Mouse (Mus musculus): ENCODE measurements at regions not wholly inside any gene's neighbourhood (a gene's known extent, or its start where the extent isn't known, plus 50 kb on each side); places are given as distances from the start of the nearest gene placed in this dataset.

- 14% methylated on average over 3 of the region's 3 CpGs for WGBS
- Histone ChIP-seq H3K36me3 (no peaks in the 10 kb centered on the region), H3K27me3 (ENCODE audit: insufficient read depth, poor library complexity, severe bottlenecking) (no peaks in the 10 kb centered on the region), H3K4me1 (no peaks in the 10 kb centered on the region), H3K9me3 (no peaks in the 10 kb centered on the region), H3K4me3 (no peak overlapping the region), H3K27ac (no peak overlapping the region)
- no peak for DNase-seq (ENCODE audit: low spot score)
These were observed 134.3 kb downstream of the Moxd1 start for GRCm38 (mm10) chr10:24357636-24358035.

GRCm38 (mm10) chr10:24361424-24361823, 138.1 kb downstream of the Moxd1 start:
- H3K4me3 ChIP-seq = no peak overlapping the region

GRCm38 (mm10) chr10:24365369-24365768, 142.1 kb downstream of the Moxd1 start:
- DNase-seq (ENCODE audit: low spot score) = no peak
- Histone ChIP-seq H3K27me3 (ENCODE audit: insufficient read depth, poor library complexity, severe bottlenecking) (no peaks in the 10 kb centered on the region), H3K36me3 (no peaks in the 10 kb centered on the region), H3K4me3 (no peak overlapping the region), H3K27ac (no peak overlapping the region), H3K9me3 (no peaks in the 10 kb centered on the region), H3K4me1 (peaks cover 6% of the 10 kb centered on the region; the same call in 1 of the 2 replicates)
- 77% methylated on average over 5 of the region's 5 CpGs for WGBS

More at GRCm38 (mm10) chr10:24361424-24361823, 138.1 kb downstream of the Moxd1 start:
- no peaks in the 10 kb centered on the region for H3K9me3 ChIP-seq
- DNase-seq (ENCODE audit: low spot score) = no peak
- H3K27me3 ChIP-seq (ENCODE audit: insufficient read depth, poor library complexity, severe bottlenecking) = no peaks in the 10 kb centered on the region
- peaks cover 6% of the 10 kb centered on the region; the same call in 1 of the 2 replicates for H3K4me1 ChIP-seq
- WGBS = 77% methylated on average over 3 of the region's 3 CpGs
- no peak overlapping the region for H3K27ac ChIP-seq
- no peaks in the 10 kb centered on the region for H3K36me3 ChIP-seq

GRCm38 (mm10) chr10:24367010-24367409, 143.7 kb downstream of the Moxd1 start:
- peaks cover 6% of the 10 kb centered on the region; the same call in 1 of the 2 replicates for H3K4me1 ChIP-seq
- no peaks in the 10 kb centered on the region for H3K27me3 ChIP-seq (ENCODE audit: insufficient read depth, poor library complexity, severe bottlenecking)
- DNase-seq (ENCODE audit: low spot score) = no peak
- no peaks in the 10 kb centered on the region for H3K36me3 ChIP-seq
- H3K27ac ChIP-seq = no peak overlapping the region
- no peak overlapping the region for H3K4me3 ChIP-seq
- H3K9me3 ChIP-seq = no peaks in the 10 kb centered on the region
- WGBS = 86% methylated on average over 5 of the region's 5 CpGs

DNA sequence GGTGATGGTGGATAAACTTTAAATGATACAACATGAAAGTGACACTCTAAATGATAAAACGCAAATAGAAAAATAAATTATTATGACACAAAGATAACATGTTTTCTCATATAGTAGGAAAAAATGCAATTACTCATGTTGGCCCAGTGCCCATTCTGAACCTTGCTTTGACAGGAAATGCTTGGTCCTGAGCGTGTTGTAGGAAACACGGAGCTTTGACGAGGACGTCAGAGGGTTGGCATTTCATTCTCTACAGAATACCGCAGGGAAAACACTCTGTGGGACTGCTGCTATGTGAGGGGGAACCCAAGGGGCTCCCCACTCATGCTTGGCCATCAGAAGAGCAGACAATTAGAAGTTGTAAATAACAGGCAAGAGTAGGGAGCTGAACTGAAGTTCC, 150.6 kb downstream of the Moxd1 start:
- 55% methylated on average over 6 of the region's 6 CpGs for WGBS
- H3K9me3 ChIP-seq = no peaks in the 10 kb centered on the region
- no peak overlapping the region for H3K4me3 ChIP-seq
- no peaks in the 10 kb centered on the region for H3K27me3 ChIP-seq (ENCODE audit: insufficient read depth, poor library complexity, severe bottlenecking)
- H3K27ac ChIP-seq = no peak overlapping the region
- DNase-seq (ENCODE audit: low spot score) = no peak
- no peaks in the 10 kb centered on the region for H3K36me3 ChIP-seq
- no peaks in the 10 kb centered on the region; the same call in 1 of the 2 replicates for H3K4me1 ChIP-seq

DNA sequence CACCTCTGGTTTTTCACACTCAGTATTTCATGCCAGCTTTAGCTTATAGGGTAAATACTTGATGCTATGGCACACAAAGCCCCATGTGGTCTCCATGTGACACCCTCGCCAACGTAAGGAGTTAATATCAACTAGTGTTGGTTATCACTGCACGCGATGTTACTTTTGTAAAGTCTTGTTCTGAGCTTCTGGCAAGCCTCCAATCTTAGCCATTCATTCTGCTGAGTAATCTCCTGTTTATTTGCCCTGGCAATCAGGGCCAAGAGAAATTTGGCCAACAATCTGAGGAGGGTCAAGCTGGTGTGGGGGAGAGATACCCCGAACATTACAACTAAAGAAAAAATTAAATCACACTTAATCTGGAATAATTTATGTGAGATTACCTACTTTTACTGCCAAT, 156.0 kb downstream of the Moxd1 start:
- WGBS = 77% methylated on average over 5 of the region's 5 CpGs
- Histone ChIP-seq H3K27ac (no peak overlapping the region), H3K9me3 (no peaks in the 10 kb centered on the region), H3K4me1 (no peaks in the 10 kb centered on the region), H3K27me3 (ENCODE audit: insufficient read depth, poor library complexity, severe bottlenecking) (no peaks in the 10 kb centered on the region), H3K4me3 (no peak overlapping the region), H3K36me3 (no peaks in the 10 kb centered on the region)
- DNase-seq (ENCODE audit: low spot score) = no peak

- WGBS = 76% methylated on average over 4 of the region's 4 CpGs
- H3K4me3 ChIP-seq = no peak overlapping the region
- no peak overlapping the region for H3K27ac ChIP-seq
- no peaks in the 10 kb centered on the region for H3K27me3 ChIP-seq (ENCODE audit: insufficient read depth, poor library complexity, severe bottlenecking)
- H3K4me1 ChIP-seq = no peaks in the 10 kb centered on the region
- H3K36me3 ChIP-seq = no peaks in the 10 kb centered on the region
- DNase-seq (ENCODE audit: low spot score) = no peak
- no peaks in the 10 kb centered on the region for H3K9me3 ChIP-seq
These were observed 157.4 kb downstream of the Moxd1 start for GRCm38 (mm10) chr10:24380478-24381273.

- WGBS = 23% methylated on average over 4 of the region's 4 CpGs
- H3K4me1 ChIP-seq = no peaks in the 10 kb centered on the region
- H3K27me3 ChIP-seq (ENCODE audit: insufficient read depth, poor library complexity, severe bottlenecking) = no peaks in the 10 kb centered on the region
- no peaks in the 10 kb centered on the region for H3K36me3 ChIP-seq
- no peak for DNase-seq (ENCODE audit: low spot score)
- no peak overlapping the region for H3K27ac ChIP-seq
- no peak overlapping the region for H3K4me3 ChIP-seq
- no peaks in the 10 kb centered on the region for H3K9me3 ChIP-seq
These were observed 158.6 kb downstream of the Moxd1 start for GRCm38 (mm10) chr10:24381917-24382316.

GRCm38 (mm10) chr10:24384061-24384460, 160.7 kb downstream of the Moxd1 start:
- WGBS = 84% methylated on average over 2 of the region's 2 CpGs

DNA sequence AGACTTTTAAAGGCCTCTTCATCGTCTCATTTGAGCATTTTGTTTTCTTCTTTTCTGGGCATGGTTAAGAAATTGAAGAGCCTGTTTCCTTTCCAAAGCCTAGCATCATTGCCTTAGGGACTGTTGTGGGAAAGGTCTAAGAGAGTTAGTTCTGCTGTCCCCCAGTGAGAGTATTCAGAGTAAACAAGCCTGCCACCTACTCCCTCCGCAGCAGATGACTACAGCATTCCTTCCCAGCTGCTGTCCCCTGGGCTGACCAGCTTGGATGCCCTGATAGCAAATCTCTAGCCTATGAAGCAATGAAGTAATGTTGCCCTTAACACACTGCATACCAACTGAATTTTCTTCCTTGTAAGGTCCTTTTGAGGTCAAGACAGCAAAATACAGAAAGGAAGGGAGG, 164.9 kb downstream of the Moxd1 start:
- Histone ChIP-seq H3K9me3 (no peaks in the 10 kb centered on the region), H3K27ac (no peak overlapping the region), H3K4me1 (no peaks in the 10 kb centered on the region), H3K4me3 (no peak overlapping the region), H3K27me3 (ENCODE audit: insufficient read depth, poor library complexity, severe bottlenecking) (no peaks in the 10 kb centered on the region), H3K36me3 (no peaks in the 10 kb centered on the region)
- no peak for DNase-seq (ENCODE audit: low spot score)
- 45% methylated on average over 2 of the region's 2 CpGs for WGBS

More at GRCm38 (mm10) chr10:24384061-24384460, 160.7 kb downstream of the Moxd1 start:
- Histone ChIP-seq H3K4me3 (no peak overlapping the region), H3K4me1 (no peaks in the 10 kb centered on the region), H3K27me3 (ENCODE audit: insufficient read depth, poor library complexity, severe bottlenecking) (no peaks in the 10 kb centered on the region), H3K36me3 (no peaks in the 10 kb centered on the region), H3K9me3 (no peaks in the 10 kb centered on the region), H3K27ac (no peak overlapping the region)
- no peak for DNase-seq (ENCODE audit: low spot score)

- H3K36me3 ChIP-seq = no peaks in the 10 kb centered on the region
- no peak overlapping the region for H3K27ac ChIP-seq
- H3K27me3 ChIP-seq (ENCODE audit: insufficient read depth, poor library complexity, severe bottlenecking) = no peaks in the 10 kb centered on the region
- no peaks in the 10 kb centered on the region for H3K9me3 ChIP-seq
- H3K4me3 ChIP-seq = no peak overlapping the region
- H3K4me1 ChIP-seq = no peaks in the 10 kb centered on the region
- no peak for DNase-seq (ENCODE audit: low spot score)
- WGBS = 80% methylated on average over 6 of the region's 6 CpGs
These were observed 167.7 kb downstream of the Moxd1 start for GRCm38 (mm10) chr10:24391039-24391438.

DNA sequence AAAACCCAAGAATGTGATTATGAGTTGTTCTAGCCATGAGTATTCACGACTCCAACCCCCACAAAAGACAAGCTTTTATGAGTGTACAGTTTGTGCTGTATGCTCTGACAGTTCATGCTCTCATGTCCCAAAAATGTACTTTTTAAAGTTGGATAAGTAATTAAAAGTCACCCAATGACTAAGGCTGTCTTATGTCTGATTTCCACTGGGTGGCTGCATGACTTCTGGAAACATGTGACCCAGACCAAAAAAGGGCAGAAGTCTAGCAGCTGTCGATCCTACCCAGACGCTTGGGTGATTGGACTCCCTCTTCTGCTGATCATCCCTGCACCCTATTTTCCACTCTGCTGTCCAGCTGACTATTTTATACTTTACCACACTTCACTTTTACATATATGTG, 168.7 kb downstream of the Moxd1 start:
- Histone ChIP-seq H3K27ac (no peak overlapping the region), H3K4me1 (no peaks in the 10 kb centered on the region), H3K4me3 (no peak overlapping the region), H3K9me3 (no peaks in the 10 kb centered on the region), H3K27me3 (ENCODE audit: insufficient read depth, poor library complexity, severe bottlenecking) (no peaks in the 10 kb centered on the region), H3K36me3 (no peaks in the 10 kb centered on the region)
- WGBS = 63% methylated on average over 3 of the region's 3 CpGs
- DNase-seq (ENCODE audit: low spot score) = no peak

DNA sequence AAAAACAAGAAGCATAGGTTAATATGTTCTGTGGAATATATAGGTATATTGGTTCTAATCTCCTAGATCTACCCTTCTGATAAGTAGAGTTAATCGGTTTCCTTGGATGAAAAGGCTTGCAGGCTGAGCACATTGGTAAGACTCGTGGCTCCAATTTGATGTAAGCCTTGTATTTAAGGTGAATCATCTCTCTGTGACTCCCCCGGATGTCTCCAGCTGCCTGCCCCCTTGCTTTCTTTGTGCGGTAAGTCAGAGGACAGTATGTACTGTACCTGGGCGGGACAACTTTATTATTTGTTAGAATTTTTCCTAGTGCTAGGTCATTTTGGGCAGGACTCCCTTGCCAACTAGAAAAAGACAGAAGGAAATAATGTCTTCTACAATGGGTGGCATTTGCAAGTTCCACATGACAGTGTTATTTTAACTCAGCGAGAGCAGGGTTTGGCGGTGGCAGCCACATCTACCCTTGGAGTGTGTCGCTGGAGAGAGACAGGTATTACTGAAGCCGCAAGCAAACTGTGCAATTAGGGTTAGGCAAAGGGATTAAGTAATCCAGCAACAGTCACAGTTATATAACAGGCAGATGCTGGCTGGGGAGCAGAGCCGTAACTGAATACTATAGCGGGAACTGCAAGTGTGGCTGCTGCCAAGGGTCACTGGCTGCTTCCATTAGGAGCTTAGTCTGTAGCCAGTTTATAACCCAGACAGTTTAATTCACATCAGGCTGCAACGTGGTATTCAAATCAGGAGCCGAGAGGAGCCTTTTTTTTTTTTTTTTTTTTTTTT, 172.9 kb downstream of the Moxd1 start:
- H3K27me3 ChIP-seq (ENCODE audit: insufficient read depth, poor library complexity, severe bottlenecking) = no peaks in the 10 kb centered on the region
- 80% methylated on average over 13 of the region's 13 CpGs for WGBS
- H3K4me3 ChIP-seq = no peak overlapping the region
- no peaks in the 10 kb centered on the region for H3K9me3 ChIP-seq
- DNase-seq (ENCODE audit: low spot score) = no peak
- H3K36me3 ChIP-seq = no peaks in the 10 kb centered on the region
- H3K27ac ChIP-seq = no peak overlapping the region
- H3K4me1 ChIP-seq = no peaks in the 10 kb centered on the region

Data from heart, embryonic 10.5 days (tissue).